In the genomic region with DNA sequence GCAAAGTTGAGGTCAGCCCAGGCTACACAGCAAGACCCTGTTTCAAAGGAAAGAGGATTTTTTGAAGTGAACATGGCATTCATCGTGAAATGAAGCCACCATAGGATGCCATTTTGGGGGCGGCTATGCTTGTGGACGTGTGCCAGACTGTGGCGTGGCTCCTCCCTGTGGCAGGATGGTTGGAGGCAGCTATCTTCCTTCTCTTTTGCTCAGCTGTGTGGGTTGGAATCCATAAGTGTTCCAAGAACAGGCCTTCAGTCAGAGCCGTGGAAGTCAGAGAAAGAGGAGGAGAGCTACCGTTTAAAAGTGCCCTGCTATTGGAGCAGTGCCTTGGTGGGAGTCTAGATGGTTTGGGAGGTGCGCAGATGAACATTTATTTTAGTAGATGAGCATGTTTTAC, we compare ENCODE assay signal across 20 mouse cellular contexts.
DNase-seq lines count a peak whose midpoint lies in the region; ATAC-seq and TF ChIP-seq lines count a peak whose summit lies in the region.
"Had no signal": no experiment of that assay in that cellular context is flagged by ENCODE, and none has a peak within 500 bp of the region (broad histone marks: within the 10 kb centered on the region; RNA-seq: fewer than 3 reads in every experiment).

No protein-coding gene starts in this region.

- intact Hi-C loops in left cerebral cortex, postnatal 25 days (cut with DNase I) = loop anchor here (5.0 kb wide), 2 partner anchors 72 to 312 kb away; no protein-coding TSS in a partner anchor

- no peak overlapping the region for H3K4me3 ChIP-seq in layer of hippocampus, adult 2 months
- H3K4me3 ChIP-seq in hindbrain, embryonic 11.5 days (ENCODE audit: low read depth, low read length) = no peak overlapping the region
- H3K4me3 ChIP-seq in hindbrain, embryonic 16.5 days (ENCODE audit: low read length) = no peak overlapping the region
- H3K4me3 ChIP-seq: embryonic facial prominence, embryonic 12.5 days; hindbrain, embryonic 13.5 days; intestine, embryonic 15.5 days; limb, embryonic 15.5 days; megakaryocyte, embryonic 14.5 days; neural tube, embryonic 13.5 days had no signal

- no peaks in the 10 kb centered on the region for H3K36me3 ChIP-seq in hindbrain, embryonic 11.5 days (ENCODE audit: control insufficient read depth, insufficient read depth, low read length)
- H3K36me3 ChIP-seq in hindbrain, embryonic 16.5 days (ENCODE audit: control insufficient read depth, insufficient read depth, low read length) = no peaks in the 10 kb centered on the region
- H3K36me3 ChIP-seq: embryonic facial prominence, embryonic 12.5 days; intestine, embryonic 15.5 days; limb, embryonic 15.5 days had no signal

- H3K27me3 ChIP-seq in hindbrain, embryonic 11.5 days (ENCODE audit: control insufficient read depth, insufficient read depth, low read length) = no peaks in the 10 kb centered on the region
- H3K27me3 ChIP-seq in hindbrain, embryonic 16.5 days (replicated peaks; ENCODE audit: control insufficient read depth, insufficient read depth, low read length) = no peaks in the 10 kb centered on the region
- H3K27me3 ChIP-seq: embryonic facial prominence, embryonic 12.5 days; hindbrain, embryonic 13.5 days; intestine, embryonic 15.5 days; limb, embryonic 15.5 days; megakaryocyte, embryonic 14.5 days; neural tube, embryonic 13.5 days had no signal

- H3K9ac ChIP-seq in hindbrain, embryonic 11.5 days (ENCODE audit: low read depth, low read length) = no peak overlapping the region
- H3K9ac ChIP-seq in hindbrain, embryonic 16.5 days (ENCODE audit: low read depth, low read length) = no peak overlapping the region
- H3K9ac ChIP-seq: embryonic facial prominence, embryonic 12.5 days; hindbrain, embryonic 13.5 days; intestine, embryonic 15.5 days; limb, embryonic 15.5 days; neural tube, embryonic 13.5 days had no signal

- no peaks in the 10 kb centered on the region for H3K9me3 ChIP-seq in hindbrain, embryonic 11.5 days (ENCODE audit: control insufficient read depth, low read length)
- H3K9me3 ChIP-seq in hindbrain, embryonic 16.5 days (ENCODE audit: control insufficient read depth, low read length) = no peaks in the 10 kb centered on the region
- H3K9me3 ChIP-seq: embryonic facial prominence, embryonic 12.5 days; hindbrain, embryonic 13.5 days; intestine, embryonic 15.5 days; limb, embryonic 15.5 days; megakaryocyte, embryonic 14.5 days; neural tube, embryonic 13.5 days had no signal

- no peaks in the 10 kb centered on the region; the same call in 1 of the 2 replicates for H3K4me1 ChIP-seq in hindbrain, embryonic 11.5 days (replicated peaks; ENCODE audit: control insufficient read depth, insufficient read depth, low read length)
- peaks cover 9% of the 10 kb centered on the region for H3K4me1 ChIP-seq in hindbrain, embryonic 16.5 days (ENCODE audit: control insufficient read depth, insufficient read depth, low read depth, low read length)
- H3K4me1 ChIP-seq: embryonic facial prominence, embryonic 12.5 days; megakaryocyte, embryonic 14.5 days had no signal

- 89% methylated on average over 7 of the region's 7 CpGs for whole genome bisulfite sequencing in hindbrain, embryonic 11.5 days
- WGBS in hindbrain, embryonic 16.5 days = 83% methylated on average over 7 of the region's 7 CpGs

- no peak overlapping the region for H3K4me2 ChIP-seq in hindbrain, embryonic 11.5 days (replicated peaks; ENCODE audit: low read depth, low read length)
- no peak overlapping the region for H3K4me2 ChIP-seq in hindbrain, embryonic 16.5 days (ENCODE audit: low read length)
- H3K4me2 ChIP-seq: embryonic facial prominence, embryonic 12.5 days; hindbrain, embryonic 13.5 days; intestine, embryonic 15.5 days; limb, embryonic 15.5 days; neural tube, embryonic 13.5 days had no signal

- DNase-seq in right cerebral cortex, adult 18-20 months = peak; percentile 85
- no peak for DNase-seq in right cerebral cortex, postnatal 4 days
- DNase-seq in layer of hippocampus, adult 2 months (ENCODE audit: low spot score in 2 of 2) = peak; percentile 44 to 69
- DNase-seq in left cerebral cortex, postnatal 25 days (ENCODE audit: low spot score in 2 of 2) = peak; percentile 72 to 95
- peak; percentile 88 for DNase-seq in telencephalon, adult 2 months (ENCODE audit: low read depth, low spot score)
- no peak for DNase-seq in hindbrain, embryonic 11.5 days (ENCODE audit: low spot score)
- no peak for DNase-seq in embryo, embryonic 10.5 days (ENCODE audit: low spot score)
- DNase-seq: adrenal gland, postnatal 25 days; cerebellum, postnatal 36 days; gastrocnemius, postnatal 14 days; lung, postnatal 10 days; thymus, postnatal 4 days had no signal

- TF ChIP-seq CTCF in layer of hippocampus, adult 2 months (conservative IDR thresholded peaks at IDR 0.05) = peak; percentile 58

- H3K27ac ChIP-seq in layer of hippocampus, adult 2 months = peak overlapping the region; percentile 90
- no peak overlapping the region for H3K27ac ChIP-seq in hindbrain, embryonic 11.5 days (ENCODE audit: low read depth, low read length)
- H3K27ac ChIP-seq in hindbrain, embryonic 16.5 days (ENCODE audit: low read depth, low read length) = no peak overlapping the region
- H3K27ac ChIP-seq: embryonic facial prominence, embryonic 12.5 days; hindbrain, embryonic 13.5 days; intestine, embryonic 15.5 days; limb, embryonic 15.5 days; neural tube, embryonic 13.5 days had no signal

- no peak for ATAC-seq in hindbrain, embryonic 11.5 days (ENCODE audit: low FRiP score)
- no peak for ATAC-seq in hindbrain, embryonic 16.5 days
- ATAC-seq: forebrain, embryonic 16.5 days; intestine, embryonic 15.5 days had no signal

Comparison
In these comparisons a context has a peak if more than half of its experiments do, and no peak if none do; other contexts are left out.
1. DNase-seq: peak in right cerebral cortex, adult 18-20 months (single experiment), layer of hippocampus, adult 2 months (2 of 2), left cerebral cortex, postnatal 25 days (2 of 2) and telencephalon, adult 2 months (single experiment); none in right cerebral cortex, postnatal 4 days (single experiment), hindbrain, embryonic 11.5 days (single experiment) and embryo, embryonic 10.5 days (single experiment).